Mouse (Mus musculus) gastrocnemius, postnatal 14 days (tissue): ENCODE measurements around the gene CN725425. TPM values are rescaled to one million over a fixed set of nuclear protein-coding genes. Genes with fewer than 3 reads are reported as not detected.

Experiments used
- DNase-seq: peaks from one replicate; pipeline ENCODE4 v3.0.0; 2021; ENCODE audit warnings: mixed read lengths
- intact Hi-C: fragments of 180-260 bp; cut with DNase I; formaldehyde crosslinking; loops from one replicate; pipeline ENCODE4 v1.15.1; 2025; ENCODE audit warnings: low total_unique reads
- total RNA-seq, 2 experiments: library from RNA; stranded (reverse); gene quantifications; 2 replicates each; pipeline ENCODE4 v1.2.3; 2021

CN725425 gene
- total RNA-seq, 2 experiments from 2014 or later, result 0.22 TPM; not detected in 1

DNA sequence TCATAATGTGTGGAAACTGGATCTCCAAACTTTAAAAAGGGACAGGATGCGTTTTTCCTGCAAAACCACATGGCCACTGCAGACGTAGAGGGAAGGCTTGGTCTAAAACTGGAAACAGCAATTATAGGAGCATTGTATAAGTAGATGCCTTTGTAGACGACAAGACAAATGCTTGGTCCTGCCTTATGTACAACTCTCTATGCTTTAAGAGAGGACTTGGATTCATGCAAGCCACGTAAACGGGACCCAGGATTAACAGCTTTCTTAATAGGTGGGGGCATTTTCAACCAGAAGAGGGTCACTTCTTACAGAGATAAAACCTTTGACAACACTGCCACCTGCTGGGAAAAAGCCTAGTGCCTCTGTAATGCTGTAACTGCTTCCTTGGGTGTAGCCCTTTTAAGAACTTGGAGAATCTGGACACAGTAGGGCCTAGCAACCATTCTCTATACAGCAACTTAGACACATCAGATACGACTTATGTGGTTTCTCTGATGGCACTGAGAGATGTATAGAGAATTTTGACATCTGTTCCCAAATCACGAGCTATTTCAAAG is 105.1 kb downstream of the CN725425 start:
- DNase-seq, result peak; percentile 44
- intact Hi-C loops, result loop anchor here (5.0 kb wide), 1 partner anchor 273 kb away; no protein-coding TSS in a partner anchor

Other genes with a start within 250 kb of the CN725425 start
- 1 to 10 TPM; 5.7 to 6.8 TPM for gene Kif21a, start 149.5 kb upstream of the CN725425 start, total RNA-seq
- 10 to 100 TPM; 17.2 TPM for gene Abcd2, start 7.7 kb upstream of the CN725425 start, total RNA-seq